Mouse (Mus musculus): Measurements from ENCODE around the gene Iqca. TPM values are rescaled to one million over a fixed set of nuclear protein-coding genes. Genes with fewer than 3 reads are reported as not detected.

Iqca gene
- polyA plus RNA-seq, 1 experiment from 2014 or later = 0.19 TPM

DNA sequence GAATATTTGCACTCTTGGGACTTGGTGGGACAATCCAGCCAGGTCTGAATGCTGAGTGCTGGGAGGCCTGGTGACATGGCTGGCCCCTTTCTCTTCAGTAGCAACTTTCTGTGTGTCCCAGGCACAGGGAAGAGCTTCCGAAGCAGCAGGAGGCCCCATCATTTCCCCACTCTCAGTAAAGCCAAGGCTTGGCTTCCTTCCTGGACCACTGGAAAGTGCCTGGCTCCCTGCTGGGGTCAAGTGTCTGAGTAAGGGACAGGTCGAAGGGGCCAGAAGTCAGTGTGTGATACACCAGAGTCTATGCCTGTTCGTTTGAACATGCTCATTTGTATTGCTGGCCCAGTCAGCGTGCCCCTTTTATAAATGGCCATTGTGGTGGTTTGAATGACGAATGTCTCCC is 152.2 kb downstream of the Iqca start:
- no peak overlapping the region for H3K27ac ChIP-seq
- no peak overlapping the region for H3K4me2 ChIP-seq
- H3K27me3 ChIP-seq = peaks cover 3% of the 10 kb centered on the region; the same call in 1 of the 2 replicates
- no peak overlapping the region for H3K4me3 ChIP-seq
- H3K9me3 ChIP-seq = no peaks in the 10 kb centered on the region
- H3K36me3 ChIP-seq = no peaks in the 10 kb centered on the region
- WGBS = 54% methylated on average over 5 of the region's 5 CpGs
- H3K4me1 ChIP-seq = no peaks in the 10 kb centered on the region
- ATAC-seq (ENCODE audit: insufficient number of reproducible peaks, low FRiP score, low TSS enrichment, low read depth) = no peak
- H3K9ac ChIP-seq = no peak overlapping the region

DNA sequence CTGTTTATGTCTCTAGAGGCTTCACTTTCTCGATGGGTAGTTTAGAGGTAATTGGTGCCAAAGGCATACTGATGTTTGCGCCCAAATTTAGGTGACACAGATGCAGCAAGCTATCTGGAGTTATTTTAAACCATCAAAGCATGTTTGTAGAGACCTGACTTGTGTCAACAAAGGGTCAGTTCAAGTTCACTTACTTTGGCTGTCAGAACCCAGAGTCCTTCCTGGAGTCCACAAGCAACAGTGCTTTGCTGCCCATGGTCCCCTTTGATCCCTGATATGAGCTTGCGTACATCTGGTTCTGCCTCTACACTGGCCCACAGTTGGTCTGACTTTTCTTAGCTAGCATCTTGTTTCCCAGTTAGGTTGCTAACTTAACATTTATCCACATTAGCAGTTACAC is 153.3 kb downstream of the Iqca start:
- peaks cover 13% of the 10 kb centered on the region; the same call in 1 of the 2 replicates for H3K27me3 ChIP-seq
- H3K36me3 ChIP-seq = no peaks in the 10 kb centered on the region
- H3K9ac ChIP-seq = no peak overlapping the region
- no peak for ATAC-seq (ENCODE audit: insufficient number of reproducible peaks, low FRiP score, low TSS enrichment, low read depth)
- no peak overlapping the region for H3K4me2 ChIP-seq
- 83% methylated on average over 3 of the region's 3 CpGs for WGBS
- no peaks in the 10 kb centered on the region for H3K9me3 ChIP-seq
- H3K27ac ChIP-seq = no peak overlapping the region
- no peak overlapping the region for H3K4me3 ChIP-seq
- no peaks in the 10 kb centered on the region for H3K4me1 ChIP-seq

DNA sequence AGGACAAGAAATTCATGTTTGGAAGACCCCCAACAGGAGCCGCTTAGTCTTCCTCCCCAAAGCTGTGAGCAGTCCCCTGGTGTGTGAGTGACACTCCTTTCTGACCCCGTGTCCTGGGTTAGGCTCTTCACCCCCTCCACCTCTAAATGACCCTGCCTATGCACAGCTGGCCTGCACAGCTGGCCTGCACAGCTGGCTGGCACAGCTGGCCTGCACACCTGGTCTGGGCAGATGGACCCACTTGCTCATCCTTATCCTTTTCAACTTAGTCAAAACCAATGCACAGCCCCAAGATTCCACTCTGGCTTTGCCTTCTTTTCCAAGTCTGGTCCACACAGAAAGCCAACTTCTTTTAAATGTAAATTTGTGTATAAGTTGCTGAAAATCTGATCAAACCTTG is 154.5 kb downstream of the Iqca start:
- Histone ChIP-seq H3K4me1 (no peaks in the 10 kb centered on the region), H3K27ac (no peak overlapping the region), H3K36me3 (no peaks in the 10 kb centered on the region), H3K9ac (no peak overlapping the region), H3K9me3 (no peaks in the 10 kb centered on the region), H3K4me3 (no peak overlapping the region), H3K4me2 (no peak overlapping the region), H3K27me3 (peaks cover 25% of the 10 kb centered on the region)
- no peak for ATAC-seq (ENCODE audit: insufficient number of reproducible peaks, low FRiP score, low TSS enrichment, low read depth)
- 62% methylated on average over 2 of the region's 2 CpGs for WGBS

DNA sequence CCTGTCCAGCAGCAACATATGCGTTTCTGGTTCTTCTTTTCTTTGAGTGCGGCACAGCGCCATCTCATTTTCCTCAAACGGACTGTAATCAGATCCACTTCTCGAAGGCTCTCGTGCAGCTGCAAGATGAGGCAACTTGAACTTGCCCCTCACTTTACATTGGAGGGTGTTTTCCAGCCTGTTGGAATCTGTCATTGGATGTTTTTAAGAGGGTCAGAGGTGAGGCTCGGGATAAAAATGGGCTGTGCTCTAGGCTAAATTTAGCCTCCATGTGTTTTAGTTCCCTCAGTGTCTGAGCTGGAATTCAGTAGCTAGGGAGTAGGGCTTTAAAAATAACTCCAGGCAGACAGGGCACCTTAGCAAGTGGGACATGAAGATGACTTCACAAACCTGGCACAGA is 155.1 kb downstream of the Iqca start:
- Histone ChIP-seq H3K27ac (no peak overlapping the region), H3K4me1 (no peaks in the 10 kb centered on the region), H3K9ac (no peak overlapping the region), H3K4me3 (no peak overlapping the region), H3K36me3 (no peaks in the 10 kb centered on the region), H3K27me3 (peaks cover 31% of the 10 kb centered on the region), H3K9me3 (no peaks in the 10 kb centered on the region), H3K4me2 (no peak overlapping the region)
- ATAC-seq (ENCODE audit: insufficient number of reproducible peaks, low FRiP score, low TSS enrichment, low read depth) = no peak
- WGBS = 28% methylated on average over 7 of the region's 7 CpGs

DNA sequence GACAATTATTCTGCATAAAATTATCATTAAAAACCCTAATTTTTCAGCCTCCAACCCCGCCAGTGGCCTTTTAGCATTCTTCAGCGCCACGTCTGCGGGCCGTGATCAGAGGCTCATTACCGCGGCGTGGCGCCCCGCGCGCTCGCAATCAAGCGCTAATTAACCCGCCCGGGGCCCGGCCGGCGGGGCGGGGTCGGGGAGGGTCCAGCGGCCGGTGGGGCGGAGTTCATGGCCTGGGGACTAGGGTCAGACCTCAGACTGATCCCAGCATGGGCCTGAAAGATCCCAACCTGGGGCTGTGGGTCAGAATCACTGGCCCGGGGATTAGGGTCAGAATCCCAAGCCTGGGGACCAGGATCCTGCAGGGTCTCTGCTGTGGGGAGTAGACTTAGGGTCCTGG is 160.9 kb downstream of the Iqca start:
- Histone ChIP-seq H3K4me2 (peak overlapping the region; percentile 31), H3K4me1 (peaks cover 6% of the 10 kb centered on the region), H3K9ac (no peak overlapping the region), H3K9me3 (no peaks in the 10 kb centered on the region), H3K27me3 (peaks cover 48% of the 10 kb centered on the region), H3K36me3 (no peaks in the 10 kb centered on the region), H3K27ac (no peak overlapping the region), H3K4me3 (peak overlapping the region; percentile 17)
- 1% methylated on average over 25 of the region's 25 CpGs for WGBS
- ATAC-seq (ENCODE audit: insufficient number of reproducible peaks, low FRiP score, low TSS enrichment, low read depth) = no peak

Other genes with a start within 250 kb of the Iqca start
- gene Gbx2, start 222.2 kb downstream of the Iqca start, polyA plus RNA-seq (2015; fragmentation: Nextera tagmentation; extraction: Ambion mirVana) = 0.14 and 0.34 TPM in 2 replicates
- gene Asb18, start 138.7 kb downstream of the Iqca start, polyA plus RNA-seq (2015; fragmentation: Nextera tagmentation; extraction: Ambion mirVana) = 0.12 and 0.34 TPM in 2 replicates
- gene Ackr3, start 50.6 kb upstream of the Iqca start, polyA plus RNA-seq (2015; fragmentation: Nextera tagmentation; extraction: Ambion mirVana) = 34.6 and 38.1 TPM in 2 replicates